Mouse (Mus musculus): ENCODE results near the gene Btbd35f8. TPM values are rescaled to one million over a fixed set of nuclear protein-coding genes. Genes with fewer than 3 reads are reported as not detected.

The Btbd35f8 gene
- polyA plus RNA-seq (2015; fragmentation: Nextera tagmentation; extraction: Ambion mirVana), result not detected in 2 replicates

DNA sequence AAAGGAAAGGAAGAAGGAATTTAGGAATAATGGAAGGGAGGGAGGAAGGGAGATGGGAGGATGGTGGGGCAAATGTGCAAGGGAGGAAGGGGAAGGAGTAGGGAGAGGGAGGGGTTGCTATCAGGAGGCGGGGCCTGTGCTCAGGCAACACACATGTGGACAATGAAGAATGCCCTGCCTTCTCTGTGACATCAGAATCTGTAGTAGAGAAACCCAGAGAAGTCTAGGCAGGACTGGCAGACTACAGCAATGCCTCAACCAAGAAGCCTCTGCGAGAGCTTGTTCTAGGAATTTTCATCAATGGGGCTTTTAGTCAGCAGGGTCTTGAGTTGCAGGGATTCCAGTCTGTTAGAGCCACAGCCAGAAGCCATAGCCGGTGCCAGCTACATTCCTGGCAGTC lies at the start of gene Btbd35f8:
Btbd35f8 (plus strand) TSS at position 301 of the 400 bp plus-strand sequence.

Other genes starting within 250 kb of the Btbd35f8 start
- not detected in 2 replicates for gene Spin2g, start 211.8 kb upstream of the Btbd35f8 start, polyA plus RNA-seq (2015; fragmentation: Nextera tagmentation; extraction: Ambion mirVana)

Data from spleen, postnatal 0 days (tissue).